Mouse (Mus musculus) erythroblast, adult 5-6 weeks (primary cell): ENCODE results near the gene Olfr920. TPM values are rescaled to one million over a fixed set of nuclear protein-coding genes. Genes with fewer than 3 reads are reported as not detected.
A peak's percentile ranks its signal among the peaks of the same experiment; 100 is the strongest.

Experiments
- ATAC-seq: replicated peaks from 2 replicates; pipeline ENCODE4 v1.8.0; 2016; ENCODE audit warnings: moderate number of reproducible peaks, mild to moderate bottlenecking, moderate TSS enrichment, inconsistent platforms; ENCODE audit not compliant: poor library complexity, low FRiP score, severe bottlenecking
- total RNA-seq, 2 experiments: library from RNA; stranded (forward) in 1 of 2; stranded (reverse) in 1 of 2; fragments of 150-400 nt in 1 of 2; fragments of 200-764, 138-1000 nt in 1 of 2; gene quantifications; 2 replicates each; pipeline versions ENCODE4 v1.2.3 to v1.2.4; 2015 to 2017; ENCODE audit warnings: low replicate concordance in 2 of 2

Olfr920 gene
- total RNA-seq (2015; ENCODE audit: low replicate concordance) (not detected in 2 replicates), total RNA-seq (2017; ENCODE audit: low replicate concordance) (0.28 TPM in 1 of 2 replicates, not detected in the other)

DNA sequence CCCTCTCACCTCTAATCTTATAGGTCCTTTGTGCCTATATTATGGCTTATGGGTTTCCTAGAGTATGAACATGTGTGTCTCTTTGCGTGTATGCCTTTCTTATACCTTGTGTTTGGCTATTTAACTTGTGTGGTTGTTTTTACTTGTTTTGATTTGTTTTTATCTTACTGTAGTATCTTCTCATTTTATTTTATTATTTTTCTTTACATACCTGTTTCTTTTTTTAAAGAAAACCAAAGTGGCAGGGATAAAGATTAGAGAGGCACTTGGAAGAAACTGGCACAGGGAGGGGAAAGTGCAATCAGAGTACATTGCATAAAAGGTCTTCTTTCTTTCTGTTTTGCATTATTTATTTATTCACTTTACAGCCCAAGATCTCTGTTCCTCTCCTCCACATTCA, at the start of gene Olfr920:
Olfr920 (plus strand) TSS at position 301 of the 400 bp plus-strand sequence.
- ATAC-seq, result no peak

- 0 out of 2 replicates have a peak, but pooled peaks have one; percentile 58 for ATAC-seq
Measured at GRCm38 (mm10) chr9:38718102-38718501, 34.0 kb upstream of the Olfr920 start, which contains the start of gene Vwa5a. TSS of gene Vwa5a (plus strand) at chr9:38718268.

GRCm38 (mm10) chr9:38718927-38719441, 33.1 kb upstream of the Olfr920 start:
- ATAC-seq, result peak; percentile 96

DNA sequence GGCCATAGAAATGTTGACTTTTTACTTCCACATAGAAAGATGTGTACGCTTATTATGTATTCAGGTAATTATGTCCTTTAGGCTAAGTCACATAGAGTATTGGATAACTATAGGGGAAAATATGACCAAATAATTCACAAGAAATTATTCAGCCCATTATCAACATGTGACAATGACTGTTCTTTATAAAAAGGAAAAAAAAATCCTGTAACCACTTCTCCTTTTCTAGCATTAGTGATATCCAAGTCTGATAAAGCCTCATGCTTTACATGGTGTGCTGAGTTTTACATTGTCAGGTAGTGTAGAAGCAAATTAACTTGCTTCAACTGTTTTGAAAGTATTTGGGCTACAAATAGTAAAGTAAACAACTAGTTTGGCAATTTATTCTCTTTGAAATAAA, 28.1 kb upstream of the Olfr920 start:
- ATAC-seq, result no peak

DNA sequence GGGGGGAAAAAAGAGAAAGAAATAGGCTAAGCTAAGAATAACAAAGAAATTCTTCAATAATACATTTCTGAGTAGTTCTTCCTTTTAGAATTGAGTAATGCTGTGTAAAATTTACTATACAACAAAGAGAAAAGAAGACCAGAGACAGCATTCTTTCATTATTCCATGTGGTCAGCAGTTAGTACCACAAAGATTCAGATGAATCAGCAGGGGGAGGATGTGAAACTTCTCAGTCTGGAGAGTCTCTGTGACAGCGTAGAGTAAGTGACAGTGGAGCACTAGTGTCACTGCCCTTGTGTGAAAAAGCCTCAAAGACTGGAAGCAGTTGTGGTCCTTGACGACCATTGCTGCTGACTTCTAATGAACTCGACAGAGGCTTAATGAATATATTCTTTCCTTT, 23.9 kb upstream of the Olfr920 start:
- ATAC-seq, result no peak

GRCm38 (mm10) chr9:38741408-38741807, 10.7 kb upstream of the Olfr920 start:
- no peak for ATAC-seq

- peak; percentile 94 for ATAC-seq
Measured at GRCm38 (mm10) chr9:38744619-38745315, 7.3 kb upstream of the Olfr920 start.

DNA sequence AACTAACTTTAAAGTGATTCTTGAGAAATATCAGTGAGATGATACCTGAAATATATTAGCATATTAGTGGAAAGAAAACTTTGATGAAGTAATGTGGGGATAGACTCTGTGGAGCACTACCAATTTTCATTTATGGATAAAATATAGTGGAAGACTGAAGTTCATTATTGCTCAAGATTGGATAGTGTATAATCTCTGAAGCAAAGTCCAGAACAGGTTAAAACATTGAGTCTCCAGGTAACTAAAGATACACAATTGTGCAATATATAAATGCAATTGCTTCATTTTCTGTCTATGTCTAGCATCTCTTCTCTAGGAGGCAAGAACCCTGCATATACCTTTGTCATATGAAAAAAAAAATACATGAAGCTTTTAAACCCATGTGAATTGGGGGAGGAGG, 20.7 kb downstream of the Olfr920 start, which contains the start of gene Olfr921:
Olfr921 (plus strand) TSS at position 301 of the 400 bp plus-strand sequence.
- ATAC-seq, result no peak

DNA sequence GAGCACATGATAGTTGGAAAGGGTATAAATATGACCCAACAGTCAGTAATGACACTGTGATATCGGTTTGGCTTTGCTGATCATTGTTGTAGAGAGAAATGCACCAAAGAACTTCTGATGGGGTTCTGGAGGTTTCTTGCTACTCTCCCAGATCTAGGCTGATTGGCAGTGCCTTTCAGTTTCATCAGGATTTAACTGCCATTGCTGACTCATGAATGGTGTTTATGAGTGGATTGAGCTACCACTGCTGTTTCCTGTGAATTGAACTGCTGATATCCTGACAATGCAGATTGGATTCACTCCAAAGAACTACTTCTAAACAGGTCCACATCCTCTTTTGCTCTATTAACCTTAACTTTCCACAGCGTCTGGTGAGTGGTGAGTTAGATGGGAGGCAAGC, 40.6 kb downstream of the Olfr920 start:
- ATAC-seq, result no peak

GRCm38 (mm10) chr9:38805696-38806095, 53.6 kb downstream of the Olfr920 start:
- no peak for ATAC-seq

Other genes with a start within 250 kb of the Olfr920 start
- not detected in 2 replicates for gene Olfr911-ps1, start 230.7 kb upstream of the Olfr920 start, total RNA-seq (2015; ENCODE audit: low replicate concordance)
- not detected in 2 replicates for gene Olfr911-ps1, start 230.7 kb upstream of the Olfr920 start, total RNA-seq (2017; ENCODE audit: low replicate concordance)
- not detected in 2 replicates for gene Olfr910, start 214.4 kb upstream of the Olfr920 start, total RNA-seq (2015; ENCODE audit: low replicate concordance)
- not detected in 2 replicates for gene Olfr910, start 214.4 kb upstream of the Olfr920 start, total RNA-seq (2017; ENCODE audit: low replicate concordance)
- gene Olfr912, start 172.1 kb upstream of the Olfr920 start, total RNA-seq (2015; ENCODE audit: low replicate concordance), result not detected in 2 replicates
- gene Olfr912, start 172.1 kb upstream of the Olfr920 start, total RNA-seq (2017; ENCODE audit: low replicate concordance), result not detected in 2 replicates
- gene Olfr913, start 159.5 kb upstream of the Olfr920 start, total RNA-seq (2015; ENCODE audit: low replicate concordance), result not detected in 2 replicates
- not detected in 2 replicates for gene Olfr913, start 159.5 kb upstream of the Olfr920 start, total RNA-seq (2017; ENCODE audit: low replicate concordance)
- not detected in 2 replicates for gene Olfr914, start 147.2 kb upstream of the Olfr920 start, total RNA-seq (2015; ENCODE audit: low replicate concordance)
- not detected in 2 replicates for gene Olfr914, start 147.2 kb upstream of the Olfr920 start, total RNA-seq (2017; ENCODE audit: low replicate concordance)
- not detected in 2 replicates for gene Olfr916, start 92.4 kb upstream of the Olfr920 start, total RNA-seq (2015; ENCODE audit: low replicate concordance)
- not detected in 2 replicates for gene Olfr916, start 92.4 kb upstream of the Olfr920 start, total RNA-seq (2017; ENCODE audit: low replicate concordance)
- not detected in 2 replicates for gene Olfr917, start 86.5 kb upstream of the Olfr920 start, total RNA-seq (2015; ENCODE audit: low replicate concordance)
- not detected in 2 replicates for gene Olfr917, start 86.5 kb upstream of the Olfr920 start, total RNA-seq (2017; ENCODE audit: low replicate concordance)
- gene Olfr918, start 77.7 kb upstream of the Olfr920 start, total RNA-seq (2015; ENCODE audit: low replicate concordance), result not detected in 2 replicates
- gene Olfr918, start 77.7 kb upstream of the Olfr920 start, total RNA-seq (2017; ENCODE audit: low replicate concordance), result not detected in 2 replicates
- not detected in 2 replicates for gene Olfr919, start 48.6 kb upstream of the Olfr920 start, total RNA-seq (2015; ENCODE audit: low replicate concordance)
- not detected in 2 replicates for gene Olfr919, start 48.6 kb upstream of the Olfr920 start, total RNA-seq (2017; ENCODE audit: low replicate concordance)
- 24.4 and 37.2 TPM in 2 replicates for gene Vwa5a, start 34.0 kb upstream of the Olfr920 start, total RNA-seq (2015; ENCODE audit: low replicate concordance)
- 38.8 and 52.7 TPM in 2 replicates for gene Vwa5a, start 34.0 kb upstream of the Olfr920 start, total RNA-seq (2017; ENCODE audit: low replicate concordance)
- gene Olfr921, start 20.8 kb downstream of the Olfr920 start, total RNA-seq (2015; ENCODE audit: low replicate concordance), result not detected in 2 replicates
- gene Olfr921, start 20.8 kb downstream of the Olfr920 start, total RNA-seq (2017; ENCODE audit: low replicate concordance), result not detected in 2 replicates
- gene Olfr922, start 62.3 kb downstream of the Olfr920 start, total RNA-seq (2015; ENCODE audit: low replicate concordance), result not detected in 2 replicates
- gene Olfr922, start 62.3 kb downstream of the Olfr920 start, total RNA-seq (2017; ENCODE audit: low replicate concordance), result not detected in 2 replicates
- gene Olfr923, start 74.2 kb downstream of the Olfr920 start, total RNA-seq (2015; ENCODE audit: low replicate concordance), result not detected in 2 replicates
- not detected in 2 replicates for gene Olfr923, start 74.2 kb downstream of the Olfr920 start, total RNA-seq (2017; ENCODE audit: low replicate concordance)
- gene Olfr924, start 92.2 kb downstream of the Olfr920 start, total RNA-seq (2015; ENCODE audit: low replicate concordance), result not detected in 2 replicates
- gene Olfr924, start 92.2 kb downstream of the Olfr920 start, total RNA-seq (2017; ENCODE audit: low replicate concordance), result 0.28 TPM in 1 of 2 replicates, not detected in the other
- not detected in 2 replicates for gene Olfr26, start 102.8 kb downstream of the Olfr920 start, total RNA-seq (2015; ENCODE audit: low replicate concordance)
- not detected in 2 replicates for gene Olfr26, start 102.8 kb downstream of the Olfr920 start, total RNA-seq (2017; ENCODE audit: low replicate concordance)
- gene Olfr926, start 124.8 kb downstream of the Olfr920 start, total RNA-seq (2015; ENCODE audit: low replicate concordance), result not detected in 2 replicates
- gene Olfr926, start 124.8 kb downstream of the Olfr920 start, total RNA-seq (2017; ENCODE audit: low replicate concordance), result not detected in 2 replicates
- gene Olfr930, start 177.5 kb downstream of the Olfr920 start, total RNA-seq (2015; ENCODE audit: low replicate concordance), result not detected in 2 replicates
- not detected in 2 replicates for gene Olfr930, start 177.5 kb downstream of the Olfr920 start, total RNA-seq (2017; ENCODE audit: low replicate concordance)
- not detected in 2 replicates for gene Olfr933, start 220.0 kb downstream of the Olfr920 start, total RNA-seq (2015; ENCODE audit: low replicate concordance)
- 1.1 TPM in 1 of 2 replicates, not detected in the other for gene Olfr933, start 220.0 kb downstream of the Olfr920 start, total RNA-seq (2017; ENCODE audit: low replicate concordance)
- not detected in 2 replicates for gene Olfr934, start 236.0 kb downstream of the Olfr920 start, total RNA-seq (2015; ENCODE audit: low replicate concordance)
- gene Olfr934, start 236.0 kb downstream of the Olfr920 start, total RNA-seq (2017; ENCODE audit: low replicate concordance), result 0.70 TPM in 1 of 2 replicates, not detected in the other
- gene Olfr935, start 247.4 kb downstream of the Olfr920 start, total RNA-seq (2015; ENCODE audit: low replicate concordance), result not detected in 2 replicates
- not detected in 2 replicates for gene Olfr935, start 247.4 kb downstream of the Olfr920 start, total RNA-seq (2017; ENCODE audit: low replicate concordance)